ENCODE assay signal across 21 mouse cellular contexts in genomic region chr14:52155008-52155407, GRCm38 (mm10). TPM values are rescaled to one million over a fixed set of nuclear protein-coding genes. Genes with fewer than 3 reads are reported as not detected.
DNase-seq lines count a peak whose midpoint lies in the region; ATAC-seq and TF ChIP-seq lines count a peak whose summit lies in the region.
"Had no signal": no experiment of that assay in that cellular context is flagged by ENCODE, and none has a peak within 500 bp of the region (broad histone marks: within the 10 kb centered on the region; RNA-seq: fewer than 3 reads in every experiment).

No protein-coding gene starts in this region.

- in situ Hi-C loops in CH12.LX (cut with MboI; ENCODE audit: low pct_ligation_motif_present, low pct_unique_long_range_greater_than_20kb, low sequenced_read_pairs): no loop called here

- dilution Hi-C loops in CH12.LX (cut with MboI; ENCODE audit: extremely low pct_ligation_motif_present, extremely low pct_unique_long_range_greater_than_20kb, low sequenced_read_pairs): no loop called here

- H3K27ac ChIP-seq in CH12.LX (ENCODE audit: insufficient read depth, low read depth): no peak overlapping the region
- no peak overlapping the region for H3K27ac ChIP-seq in intestine, embryonic 14.5 days (ENCODE audit: low read depth)
- no peak overlapping the region for H3K27ac ChIP-seq in intestine, embryonic 16.5 days (ENCODE audit: low read length)
- H3K27ac ChIP-seq in heart, embryonic 10.5 days: no peak overlapping the region
- H3K27ac ChIP-seq: embryonic facial prominence, embryonic 10.5 days; embryonic facial prominence, embryonic 12.5 days; forebrain, embryonic 13.5 days; forebrain, embryonic 15.5 days had no signal

- no peaks in the 10 kb centered on the region for H3K9me3 ChIP-seq in CH12.LX (replicated peaks; ENCODE audit: low read length)
- H3K9me3 ChIP-seq in intestine, embryonic 14.5 days (ENCODE audit: control insufficient read depth, low read length): no peaks in the 10 kb centered on the region
- no peaks in the 10 kb centered on the region for H3K9me3 ChIP-seq in intestine, embryonic 16.5 days (ENCODE audit: control insufficient read depth, low read length)
- H3K9me3 ChIP-seq in heart, embryonic 10.5 days: no peaks in the 10 kb centered on the region
- H3K9me3 ChIP-seq: embryonic facial prominence, embryonic 10.5 days; embryonic facial prominence, embryonic 12.5 days; forebrain, embryonic 13.5 days; forebrain, embryonic 15.5 days; G1E had no signal

- no peak for DNase-seq in CH12.LX (ENCODE audit: extremely low read depth)
- no peak for DNase-seq in intestine, embryonic 14.5 days (ENCODE audit: low spot score)
- DNase-seq in right cerebral cortex, postnatal 25 days: no peak
- DNase-seq in heart, adult 11 months: no peak
- no peak for DNase-seq in heart, embryonic 10.5 days (ENCODE audit: low spot score)
- DNase-seq: adrenal gland, adult 8-10 months; adrenal gland, postnatal 14 days; adrenal gland, postnatal 36 days; cerebellum, adult 11-12 months; cerebellum, adult 2 months; cerebellum, adult 9-10 months; cerebellum, postnatal 10 days; cerebellum, postnatal 25 days had no signal

- no peak for TF ChIP-seq POLR2A in CH12.LX (IDR thresholded peaks at IDR 0.05; ENCODE audit: low read depth, low read length)

- no peak overlapping the region for H3K4me3 ChIP-seq in CH12.LX (replicated peaks in 1 of 3; ENCODE audit: low read depth in 2 of 3, low read length in 2 of 3, poor library complexity in 1 of 3)
- H3K4me3 ChIP-seq in intestine, embryonic 14.5 days (ENCODE audit: low read depth, low read length): no peak overlapping the region
- H3K4me3 ChIP-seq in intestine, embryonic 16.5 days (ENCODE audit: low read length): no peak overlapping the region
- H3K4me3 ChIP-seq in heart, embryonic 10.5 days: no peak overlapping the region
- H3K4me3 ChIP-seq: embryonic facial prominence, embryonic 10.5 days; embryonic facial prominence, embryonic 12.5 days; forebrain, embryonic 13.5 days; forebrain, embryonic 15.5 days had no signal

- no peaks in the 10 kb centered on the region for H3K79me2 ChIP-seq in CH12.LX (replicated peaks; ENCODE audit: control insufficient read depth, extremely low read depth, insufficient read depth, poor library complexity, severe bottlenecking)

- no peak for TF ChIP-seq CTCF in CH12.LX (conservative IDR thresholded peaks at IDR 0.05 in 1 of 2, IDR thresholded peaks at IDR 0.05 in 1 of 2; ENCODE audit: low read depth in 2 of 2, low read length in 2 of 2)

- H3K27me3 ChIP-seq in CH12.LX (replicated peaks): no peaks in the 10 kb centered on the region
- no peaks in the 10 kb centered on the region for H3K27me3 ChIP-seq in intestine, embryonic 14.5 days (replicated peaks; ENCODE audit: control insufficient read depth, insufficient read depth, low read length)
- H3K27me3 ChIP-seq in intestine, embryonic 16.5 days (replicated peaks; ENCODE audit: control insufficient read depth, insufficient read depth, low read length): no peaks in the 10 kb centered on the region
- H3K27me3 ChIP-seq in heart, embryonic 10.5 days (ENCODE audit: insufficient read depth, poor library complexity, severe bottlenecking): no peaks in the 10 kb centered on the region
- H3K27me3 ChIP-seq: embryonic facial prominence, embryonic 12.5 days; Patski had no signal

- WGBS in intestine, embryonic 14.5 days: 78% methylated on average over 2 of the region's 2 CpGs
- 69% methylated on average over 2 of the region's 2 CpGs for WGBS in intestine, embryonic 16.5 days
- 83% methylated on average over 2 of the region's 2 CpGs for WGBS in heart, embryonic 10.5 days

- H3K4me2 ChIP-seq in CH12.LX (ENCODE audit: insufficient read depth, low read depth, poor library complexity, severe bottlenecking): no peak overlapping the region
- H3K4me2 ChIP-seq in intestine, embryonic 14.5 days (ENCODE audit: low read length): no peak overlapping the region
- H3K4me2 ChIP-seq in intestine, embryonic 16.5 days (ENCODE audit: low read depth, low read length): no peak overlapping the region
- H3K4me2 ChIP-seq: embryonic facial prominence, embryonic 12.5 days; forebrain, embryonic 13.5 days; forebrain, embryonic 15.5 days had no signal

- TF ChIP-seq RAD21 in CH12.LX (IDR thresholded peaks at IDR 0.05; ENCODE audit: low read depth, low read length): no peak

- H3K36me3 ChIP-seq in CH12.LX (replicated peaks in 1 of 2; ENCODE audit: control insufficient read depth in 1 of 2, insufficient read depth in 1 of 2, low read length in 1 of 2): peaks cover 25 to 63% of the 10 kb centered on the region in 2 experiments
- peaks cover 20% of the 10 kb centered on the region for H3K36me3 ChIP-seq in intestine, embryonic 14.5 days (ENCODE audit: control insufficient read depth, insufficient read depth, low read length)
- peaks cover 5% of the 10 kb centered on the region for H3K36me3 ChIP-seq in intestine, embryonic 16.5 days (ENCODE audit: control insufficient read depth, insufficient read depth, low read length)
- peaks cover 20% of the 10 kb centered on the region for H3K36me3 ChIP-seq in heart, embryonic 10.5 days

- 0 out of 2 replicates have a peak, but pooled peaks have one; percentile 36 for ATAC-seq in intestine, embryonic 14.5 days (replicated peaks; ENCODE audit: low FRiP score, low TSS enrichment, low read depth)
- ATAC-seq in intestine, embryonic 16.5 days: peak; percentile 81
- ATAC-seq: activated CD4-positive, CD25-positive, alpha-beta regulatory T cell, adult 4 months; forebrain, embryonic 13.5 days; forebrain, embryonic 15.5 days; Patski had no signal

- H3K4me1 ChIP-seq in CH12.LX (ENCODE audit: control insufficient read depth in 1 of 2, insufficient read depth in 2 of 2): peaks cover 3 to 10% of the 10 kb centered on the region in 2 experiments; a peak in 3 of 4 replicates
- H3K4me1 ChIP-seq in intestine, embryonic 14.5 days (replicated peaks; ENCODE audit: control insufficient read depth, insufficient read depth, low read length): no peaks in the 10 kb centered on the region
- no peaks in the 10 kb centered on the region for H3K4me1 ChIP-seq in intestine, embryonic 16.5 days (ENCODE audit: control insufficient read depth, insufficient read depth, low read length)
- no peaks in the 10 kb centered on the region for H3K4me1 ChIP-seq in heart, embryonic 10.5 days
- H3K4me1 ChIP-seq: embryonic facial prominence, embryonic 10.5 days; embryonic facial prominence, embryonic 12.5 days had no signal

- TF ChIP-seq EP300 in CH12.LX (IDR thresholded peaks at IDR 0.05; ENCODE audit: low read length): no peak

- no peak overlapping the region for H3K9ac ChIP-seq in CH12.LX (ENCODE audit: insufficient read depth, low read depth)
- no peak overlapping the region for H3K9ac ChIP-seq in intestine, embryonic 14.5 days (ENCODE audit: low read length)
- H3K9ac ChIP-seq in intestine, embryonic 16.5 days (ENCODE audit: low read depth, low read length): no peak overlapping the region
- H3K9ac ChIP-seq: embryonic facial prominence, embryonic 12.5 days; forebrain, embryonic 13.5 days; forebrain, embryonic 15.5 days had no signal

TF ChIP-seq in CH12.LX, 34 proteins besides CTCF, POLR2A, EP300 and RAD21:
- TF ChIP-seq POLR2AphosphoS2 (IDR thresholded peaks at IDR 0.05; ENCODE audit: low read depth, low read length): peak; percentile 13; the same call in 1 of the 2 replicates
- no peak for TF ChIP-seq SIN3A (IDR thresholded peaks at IDR 0.05; ENCODE audit: low read length)

RNA-seq across cellular contexts. Expression of gene Supt16, which starts 42.2 kb away (rescaled TPM):
- 64.8 and 81.7 TPM in 2 replicates for total RNA-seq in CH12.LX (2012; rRNA removed)
- 78.6 and 88.0 TPM in 2 replicates for total RNA-seq in CH12.LX (2014; rRNA removed)
- polyA plus RNA-seq in CH12.LX (2012; ENCODE audit: insufficient read length, low read depth): 110 and 114 TPM in 2 replicates
- 68.9 and 73.5 TPM in 2 replicates for polyA plus RNA-seq in intestine, embryonic 14.5 days (2014; fragmentation: Nextera tagmentation; extraction: Ambion mirVana)
- polyA plus RNA-seq in intestine, embryonic 16.5 days (2015; fragmentation: Nextera tagmentation; extraction: Ambion mirVana): 33.2 and 41.1 TPM in 2 replicates
- 40.6 and 45.2 TPM in 2 replicates for polyA plus RNA-seq in heart, embryonic 10.5 days (2016; fragmentation: Nextera tagmentation; extraction: Ambion mirVana)

RNA-seq across cellular contexts. Expression of gene Rpgrip1, which starts 44.5 kb away (rescaled TPM):
- 12.0 and 15.0 TPM in 2 replicates for total RNA-seq in CH12.LX (2012; rRNA removed)
- total RNA-seq in CH12.LX (2014; rRNA removed): 6.7 and 7.3 TPM in 2 replicates
- polyA plus RNA-seq in CH12.LX (2012; ENCODE audit: insufficient read length, low read depth): 33.7 and 41.8 TPM in 2 replicates
- 76.9 and 83.0 TPM in 2 replicates for polyA plus RNA-seq in intestine, embryonic 14.5 days (2014; fragmentation: Nextera tagmentation; extraction: Ambion mirVana)
- polyA plus RNA-seq in intestine, embryonic 16.5 days (2015; fragmentation: Nextera tagmentation; extraction: Ambion mirVana): 42.9 and 48.5 TPM in 2 replicates
- polyA plus RNA-seq in heart, embryonic 10.5 days (2016; fragmentation: Nextera tagmentation; extraction: Ambion mirVana): 52.3 and 61.7 TPM in 2 replicates

RNA-seq across cellular contexts. Expression of gene Hnrnpc, which starts 51.2 kb away (rescaled TPM):
- total RNA-seq in CH12.LX (2012; rRNA removed): 274 and 325 TPM in 2 replicates
- total RNA-seq in CH12.LX (2014; rRNA removed): 370 and 375 TPM in 2 replicates
- 813 and 876 TPM in 2 replicates for polyA plus RNA-seq in CH12.LX (2012; ENCODE audit: insufficient read length, low read depth)
- 530 and 607 TPM in 2 replicates for polyA plus RNA-seq in intestine, embryonic 14.5 days (2014; fragmentation: Nextera tagmentation; extraction: Ambion mirVana)
- 447 and 515 TPM in 2 replicates for polyA plus RNA-seq in intestine, embryonic 16.5 days (2015; fragmentation: Nextera tagmentation; extraction: Ambion mirVana)
- polyA plus RNA-seq in heart, embryonic 10.5 days (2016; fragmentation: Nextera tagmentation; extraction: Ambion mirVana): 506 and 686 TPM in 2 replicates
